Mouse (Mus musculus) activated CD4-positive, CD25-positive, alpha-beta regulatory T cell, adult 9 weeks (primary cell): Measurements from ENCODE around the gene Pafah1b2. TPM values are rescaled to one million over a fixed set of nuclear protein-coding genes. Genes with fewer than 3 reads are reported as not detected.

Experiments
- polyA plus RNA-seq: library from polyadenylated mRNA; unstranded; fragments of 100-300 nt; shearing (Covaris generic); gene quantifications from one replicate; pipeline ENCODE4 v1.2.1, GENCODE M21; 2017

Gene Pafah1b2
- polyA plus RNA-seq: 74.9 TPM

GRCm38 (mm10) chr9:46012091-46013008 lies at the start of gene Pafah1b2, which contains the start of gene Sik3:
TSS of gene Pafah1b2 (minus strand) at chr9:46012690.
TSS of gene Sik3 (plus strand) at chr9:46012820.

GRCm38 (mm10) chr9:45955107-45955963 lies 57.2 kb downstream of the Pafah1b2 start, which contains the start of gene Sidt2:
TSS of gene Sidt2 (minus strand) at chr9:45955258.

GRCm38 (mm10) chr9:45935628-45936210 lies 76.8 kb downstream of the Pafah1b2 start, which contains the start of gene Tagln:
TSS of gene Tagln (minus strand) at chr9:45936058.

Other genes with a start within 250 kb of the Pafah1b2 start
- 20.1 TPM for gene Cep164, start 184.0 kb downstream of the Pafah1b2 start, polyA plus RNA-seq
- gene Bace1, start 174.1 kb downstream of the Pafah1b2 start, polyA plus RNA-seq: 5.1 TPM
- gene Pcsk7, start 106.2 kb downstream of the Pafah1b2 start, polyA plus RNA-seq: 53.4 TPM
- gene Rnf214, start 105.8 kb downstream of the Pafah1b2 start, polyA plus RNA-seq: 49.2 TPM
- gene Tagln, start 76.6 kb downstream of the Pafah1b2 start, polyA plus RNA-seq: 2.2 TPM
- 40.3 TPM for gene Sidt2, start 57.4 kb downstream of the Pafah1b2 start, polyA plus RNA-seq
- gene Sik3, start 130 bp upstream of the Pafah1b2 start, polyA plus RNA-seq: 4.1 TPM
- not detected for gene Apoa1, start 215.9 kb upstream of the Pafah1b2 start, polyA plus RNA-seq
- gene Apoc3, start 222.9 kb upstream of the Pafah1b2 start, polyA plus RNA-seq: not detected
- not detected for gene Apoa4, start 228.0 kb upstream of the Pafah1b2 start, polyA plus RNA-seq